Mouse (Mus musculus): Measurements from ENCODE around the gene Gatad2a. TPM values are rescaled to one million over a fixed set of nuclear protein-coding genes. Genes with fewer than 3 reads are reported as not detected.

Gene Gatad2a
- polyA plus RNA-seq, 2 experiments = 18.3 to 22.7 TPM

GRCm38 (mm10) chr8:69973063-69973441 lies 23.1 kb downstream of the Gatad2a start:
- Histone ChIP-seq H3K4me2 (ENCODE audit: low read depth) (peak overlapping the region; percentile 81), H3K27me3 (ENCODE audit: control insufficient read depth, insufficient read depth, low read length) (no peaks in the 10 kb centered on the region), H3K36me3 (replicated peaks; ENCODE audit: control insufficient read depth, insufficient read depth, low read depth) (no peaks in the 10 kb centered on the region), H3K4me1 (replicated peaks; ENCODE audit: control insufficient read depth in 2 of 2, insufficient read depth in 2 of 2, low read length in 1 of 2) (peaks cover 25 to 36% of the 10 kb centered on the region in 2 experiments), H3K9me3 (ENCODE audit: control insufficient read depth, low read length) (no peaks in the 10 kb centered on the region), H3K9ac (replicated peaks) (peak overlapping the region; percentile 95), H3K27ac (no peak overlapping the region; the same call in 1 of the 2 replicates), H3K4me3 (ENCODE audit: insufficient read depth in 1 of 2, low read depth in 2 of 2, low read length in 2 of 2) (peak overlapping the region; percentile 66 to 79)
- no peak for DNase-seq (ENCODE audit: low read depth in 3 of 3, low spot score in 3 of 3)
- TF ChIP-seq CTCF (IDR thresholded peaks at IDR 0.05; ENCODE audit: low read depth) (no peak), EP300 (IDR thresholded peaks at IDR 0.05; ENCODE audit: low read depth) (no peak)
- 18% methylated on average over 7 of the region's 7 CpGs for WGBS (ENCODE audit: insufficient replicate concordance)
- ATAC-seq (ENCODE audit: insufficient read depth) = no peak

GRCm38 (mm10) chr8:69970880-69971279 lies 25.3 kb downstream of the Gatad2a start:
- ATAC-seq (ENCODE audit: insufficient read depth) (no peak), DNase-seq (ENCODE audit: low read depth in 3 of 3, low spot score in 3 of 3) (no peak)
- Histone ChIP-seq H3K9ac (replicated peaks) (no peak overlapping the region), H3K9me3 (ENCODE audit: control insufficient read depth, low read length) (no peaks in the 10 kb centered on the region), H3K4me3 (ENCODE audit: insufficient read depth in 1 of 2, low read depth in 2 of 2, low read length in 2 of 2) (no peak overlapping the region), H3K27me3 (ENCODE audit: control insufficient read depth, insufficient read depth, low read length) (no peaks in the 10 kb centered on the region), H3K27ac (no peak overlapping the region), H3K4me2 (ENCODE audit: low read depth) (no peak overlapping the region), H3K36me3 (replicated peaks; ENCODE audit: control insufficient read depth, insufficient read depth, low read depth) (peaks cover 1% of the 10 kb centered on the region; the same call in 1 of the 2 replicates), H3K4me1 (replicated peaks; ENCODE audit: control insufficient read depth in 2 of 2, insufficient read depth in 2 of 2, low read length in 1 of 2) (peaks cover 31 to 44% of the 10 kb centered on the region in 2 experiments)
- no peak for TF ChIP-seq CTCF (IDR thresholded peaks at IDR 0.05; ENCODE audit: low read depth)
- TF ChIP-seq EP300 (IDR thresholded peaks at IDR 0.05; ENCODE audit: low read depth) = no peak
- WGBS (ENCODE audit: insufficient replicate concordance) = 72% methylated on average over 2 of the region's 2 CpGs

- whole genome bisulfite sequencing (ENCODE audit: insufficient replicate concordance) = 61% methylated on average over 4 of the region's 4 CpGs
- Histone ChIP-seq H3K4me3 (ENCODE audit: insufficient read depth in 1 of 2, low read depth in 2 of 2, low read length in 2 of 2) (no peak overlapping the region), H3K27me3 (ENCODE audit: control insufficient read depth, insufficient read depth, low read length) (no peaks in the 10 kb centered on the region), H3K4me2 (ENCODE audit: low read depth) (no peak overlapping the region), H3K9ac (replicated peaks) (no peak overlapping the region; the same call in 1 of the 2 replicates), H3K36me3 (replicated peaks; ENCODE audit: control insufficient read depth, insufficient read depth, low read depth) (peaks cover 6% of the 10 kb centered on the region), H3K4me1 (replicated peaks; ENCODE audit: control insufficient read depth in 2 of 2, insufficient read depth in 2 of 2, low read length in 1 of 2) (peaks cover 15 to 27% of the 10 kb centered on the region in 2 experiments), H3K9me3 (ENCODE audit: control insufficient read depth, low read length) (no peaks in the 10 kb centered on the region), H3K27ac (no peak overlapping the region)
- TF ChIP-seq CTCF (IDR thresholded peaks at IDR 0.05; ENCODE audit: low read depth) (no peak), EP300 (IDR thresholded peaks at IDR 0.05; ENCODE audit: low read depth) (no peak)
- DNase-seq (ENCODE audit: low read depth in 3 of 3, low spot score in 3 of 3) = no peak
- ATAC-seq (ENCODE audit: insufficient read depth) = no peak
These were observed 28.8 kb downstream of the Gatad2a start for GRCm38 (mm10) chr8:69967291-69967933.

- H3K36me3 ChIP-seq (replicated peaks; ENCODE audit: control insufficient read depth, insufficient read depth, low read depth) = no peaks in the 10 kb centered on the region; the same call in 1 of the 2 replicates
- H3K4me2 ChIP-seq (ENCODE audit: low read depth) = no peak overlapping the region
- no peak overlapping the region for H3K27ac ChIP-seq
- peaks cover 0 to 13% of the 10 kb centered on the region in 2 experiments; a peak in 2 of 4 replicates for H3K4me1 ChIP-seq (replicated peaks; ENCODE audit: control insufficient read depth in 2 of 2, insufficient read depth in 2 of 2, low read length in 1 of 2)
- H3K4me3 ChIP-seq (ENCODE audit: insufficient read depth in 1 of 2, low read depth in 2 of 2, low read length in 2 of 2) = no peak overlapping the region
- H3K27me3 ChIP-seq (ENCODE audit: control insufficient read depth, insufficient read depth, low read length) = no peaks in the 10 kb centered on the region
- no peaks in the 10 kb centered on the region for H3K9me3 ChIP-seq (ENCODE audit: control insufficient read depth, low read length)
- no peak for DNase-seq (ENCODE audit: low read depth in 3 of 3, low spot score in 3 of 3)
- H3K9ac ChIP-seq (replicated peaks) = no peak overlapping the region
- ATAC-seq (ENCODE audit: insufficient read depth) = no peak
- TF ChIP-seq EP300 (IDR thresholded peaks at IDR 0.05; ENCODE audit: low read depth) (no peak), CTCF (IDR thresholded peaks at IDR 0.05; ENCODE audit: low read depth) (no peak)
These were observed 36.9 kb downstream of the Gatad2a start for GRCm38 (mm10) chr8:69959241-69959640.

GRCm38 (mm10) chr8:69957879-69958278 lies 38.3 kb downstream of the Gatad2a start:
- no peak for ATAC-seq (ENCODE audit: insufficient read depth)
- TF ChIP-seq CTCF (IDR thresholded peaks at IDR 0.05; ENCODE audit: low read depth) = no peak
- TF ChIP-seq EP300 (IDR thresholded peaks at IDR 0.05; ENCODE audit: low read depth) = no peak
- no peak overlapping the region for H3K27ac ChIP-seq
- H3K27me3 ChIP-seq (ENCODE audit: control insufficient read depth, insufficient read depth, low read length) = no peaks in the 10 kb centered on the region
- no peaks in the 10 kb centered on the region; the same call in 1 of the 2 replicates for H3K36me3 ChIP-seq (replicated peaks; ENCODE audit: control insufficient read depth, insufficient read depth, low read depth)
- no peak overlapping the region for H3K4me3 ChIP-seq (ENCODE audit: insufficient read depth in 1 of 2, low read depth in 2 of 2, low read length in 2 of 2)
- no peak overlapping the region for H3K4me2 ChIP-seq (ENCODE audit: low read depth)
- no peak for DNase-seq (ENCODE audit: low read depth in 3 of 3, low spot score in 3 of 3)
- no peaks in the 10 kb centered on the region for H3K9me3 ChIP-seq (ENCODE audit: control insufficient read depth, low read length)
- H3K4me1 ChIP-seq (replicated peaks; ENCODE audit: control insufficient read depth in 2 of 2, insufficient read depth in 2 of 2, low read length in 1 of 2) = peaks cover 0 to 15% of the 10 kb centered on the region in 2 experiments; a peak in 3 of 4 replicates
- H3K9ac ChIP-seq (replicated peaks) = no peak overlapping the region
